Mouse (Mus musculus) MEL (cell line): ENCODE results near the gene Alg9. TPM values are rescaled to one million over a fixed set of nuclear protein-coding genes. Genes with fewer than 3 reads are reported as not detected.

ENCODE experiments used
- DNase-seq: peaks from one replicate; pipeline ENCODE4 v3.0.0; 2011; ENCODE audit warnings: low read depth, low spot score
- H3K27ac ChIP-seq: 2 replicates; pipeline ENCODE4 v1.5.1; 2012; ENCODE audit warnings: low read depth, mild to moderate bottlenecking, control low read depth, low read length, moderate library complexity; ENCODE audit not compliant: control insufficient read depth
- H3K27me3 ChIP-seq, 2 experiments: fragments of 150-350 bp in 1 of 2; sonication (generic) in 1 of 2; 2 replicates each; pipeline ENCODE4 v1.6.1; 2012; ENCODE audit warnings: low read length in 2 of 2, mild to moderate bottlenecking in 2 of 2, improper control_type of control experiment in 1 of 2, moderate library complexity in 1 of 2; ENCODE audit not compliant: insufficient read depth in 2 of 2, control insufficient read depth in 1 of 2
- H3K36me3 ChIP-seq, 2 experiments: 2 replicates each; pipeline ENCODE4 v1.6.1; 2012 to 2014; ENCODE audit warnings: low read length in 2 of 2, improper control_type of control experiment in 1 of 2, inconsistent platforms in 1 of 2, mild to moderate bottlenecking in 1 of 2; ENCODE audit not compliant: insufficient read depth in 2 of 2, control insufficient read depth in 1 of 2
- H3K4me1 ChIP-seq, 2 experiments: fragments of 150-350 bp in 1 of 2; sonication (generic) in 1 of 2; 2 replicates each; pipeline ENCODE4 v1.6.1; 2012; ENCODE audit warnings: low read length in 2 of 2, improper control_type of control experiment in 1 of 2, mild to moderate bottlenecking in 1 of 2; ENCODE audit not compliant: insufficient read depth in 2 of 2, control insufficient read depth in 1 of 2
- H3K4me3 ChIP-seq, 2 experiments: fragments of 150-350 bp in 1 of 2; sonication (generic) in 1 of 2; 2 replicates each; pipeline ENCODE4 v1.5.1; 2012; ENCODE audit warnings: low read depth in 2 of 2, low read length in 2 of 2, mild to moderate bottlenecking in 2 of 2, moderate library complexity in 2 of 2, control low read depth in 1 of 2, improper control_type of control experiment in 1 of 2; ENCODE audit not compliant: control insufficient read depth in 1 of 2, insufficient read depth in 1 of 2
- H3K79me2 ChIP-seq: 2 replicates; pipeline ENCODE4 v1.6.1; 2012; ENCODE audit warnings: mild to moderate bottlenecking, low read length, moderate library complexity; ENCODE audit not compliant: control insufficient read depth, poor library complexity, insufficient read depth
- H3K9ac ChIP-seq: 2 replicates; pipeline ENCODE4 v1.6.1; 2012; ENCODE audit warnings: low read depth, mild to moderate bottlenecking, control low read depth, low read length, moderate library complexity; ENCODE audit not compliant: control insufficient read depth, poor library complexity, severe bottlenecking
- H3K9me3 ChIP-seq: fragments of 150-350 bp; sonication (generic); replicated peaks from 2 replicates; pipeline ENCODE4 v1.6.1; 2012; ENCODE audit warnings: mild to moderate bottlenecking, low read length, improper control_type of control experiment, moderate library complexity; ENCODE audit not compliant: insufficient read depth
- BHLHE40 ChIP-seq: IDR thresholded peaks from 2 replicates; pipeline ENCODE4 v1.6.1; 2012; ENCODE audit warnings: low read depth, mild to moderate bottlenecking, inconsistent platforms, low read length, improper control_type of control experiment, borderline replicate concordance
- CHD1 ChIP-seq: IDR thresholded peaks from 2 replicates; pipeline ENCODE4 v1.6.1; 2012; ENCODE audit warnings: low read depth, mild to moderate bottlenecking, inconsistent platforms, low read length, improper control_type of control experiment
- CHD2 ChIP-seq: IDR thresholded peaks from 2 replicates; pipeline ENCODE4 v1.6.1; 2011; ENCODE audit warnings: low read length, improper control_type of control experiment
- CTCF ChIP-seq, 3 experiments: IDR thresholded peaks in 2 of 3; conservative IDR thresholded peaks in 1 of 3; 2 replicates each; pipeline ENCODE4 v1.5.1; 2011 to 2012; ENCODE audit warnings: low read length in 3 of 3, low read depth in 2 of 3, mild to moderate bottlenecking in 2 of 3, improper control_type of control experiment in 1 of 3, inconsistent platforms in 1 of 3, mixed read lengths in 1 of 3, moderate library complexity in 1 of 3; ENCODE audit not compliant: control insufficient read depth in 1 of 3, insufficient read depth in 1 of 3, poor library complexity in 1 of 3, severe bottlenecking in 1 of 3
- E2F4 ChIP-seq: IDR thresholded peaks from 2 replicates; pipeline ENCODE4 v1.6.1; 2011; ENCODE audit warnings: low read depth, low read length, improper control_type of control experiment, borderline replicate concordance
- ELF1 ChIP-seq: IDR thresholded peaks from 2 replicates; pipeline ENCODE4 v1.6.1; 2014; ENCODE audit warnings: low read depth, mild to moderate bottlenecking, inconsistent platforms, low read length, improper control_type of control experiment, moderate library complexity
- GABPA ChIP-seq: IDR thresholded peaks from 2 replicates; pipeline ENCODE4 v1.6.1; 2012; ENCODE audit warnings: low read depth, mild to moderate bottlenecking, inconsistent platforms, low read length, improper control_type of control experiment, moderate library complexity
- GATA1 ChIP-seq: IDR thresholded peaks from 2 replicates; pipeline ENCODE4 v1.6.1; 2011; ENCODE audit warnings: low read depth, low read length, improper control_type of control experiment
- HCFC1 ChIP-seq: IDR thresholded peaks from 2 replicates; pipeline ENCODE4 v1.6.1; 2012; ENCODE audit warnings: low read depth, mild to moderate bottlenecking, inconsistent platforms, low read length, improper control_type of control experiment, moderate library complexity
- JUND ChIP-seq: IDR thresholded peaks from 2 replicates; pipeline ENCODE4 v1.6.1; 2011; ENCODE audit warnings: low read depth, mild to moderate bottlenecking, improper control_type of control experiment, low read length
- MAX ChIP-seq: IDR thresholded peaks from 2 replicates; pipeline ENCODE4 v1.6.1; 2011; ENCODE audit warnings: low read length, improper control_type of control experiment
- MAZ ChIP-seq: IDR thresholded peaks from 2 replicates; pipeline ENCODE4 v1.6.1; 2012; ENCODE audit warnings: low read depth, mild to moderate bottlenecking, inconsistent platforms, low read length, improper control_type of control experiment
- MXI1 ChIP-seq: IDR thresholded peaks from 2 replicates; pipeline ENCODE4 v1.6.1; 2011; ENCODE audit warnings: mild to moderate bottlenecking, low read depth, low read length, improper control_type of control experiment
- MYB ChIP-seq: IDR thresholded peaks from 2 replicates; pipeline ENCODE4 v1.6.1; 2011; ENCODE audit warnings: mild to moderate bottlenecking, low read depth, low read length, improper control_type of control experiment
- MYC ChIP-seq: IDR thresholded peaks from 2 replicates; pipeline ENCODE4 v1.6.1; 2011; ENCODE audit warnings: low read depth, mild to moderate bottlenecking, low read length, improper control_type of control experiment, moderate library complexity
- POLR2A ChIP-seq, 2 experiments: IDR thresholded peaks; 2 replicates each; pipeline ENCODE4 v1.6.1; 2011 to 2012; ENCODE audit warnings: low read length in 2 of 2, mild to moderate bottlenecking in 2 of 2, control low read depth in 1 of 2, improper control_type of control experiment in 1 of 2, low read depth in 1 of 2, moderate library complexity in 1 of 2; ENCODE audit not compliant: control insufficient read depth in 1 of 2, insufficient read depth in 1 of 2, poor library complexity in 1 of 2
- POLR2AphosphoS2 ChIP-seq: IDR thresholded peaks from 2 replicates; pipeline ENCODE4 v1.6.1; 2011; ENCODE audit warnings: low read length, improper control_type of control experiment
- RAD21 ChIP-seq: IDR thresholded peaks from 2 replicates; pipeline ENCODE4 v1.6.1; 2011; ENCODE audit warnings: mild to moderate bottlenecking, low read depth, low read length, improper control_type of control experiment
- RCOR1 ChIP-seq: IDR thresholded peaks from 2 replicates; pipeline ENCODE4 v1.6.1; 2012; ENCODE audit warnings: low read depth, mild to moderate bottlenecking, inconsistent platforms, low read length, improper control_type of control experiment
- SIN3A ChIP-seq: IDR thresholded peaks from 2 replicates; pipeline ENCODE4 v1.6.1; 2012; ENCODE audit warnings: low read length, improper control_type of control experiment, inconsistent platforms
- SMC3 ChIP-seq: IDR thresholded peaks from 2 replicates; pipeline ENCODE4 v1.6.1; 2011; ENCODE audit warnings: low read depth, low read length, improper control_type of control experiment
- TAL1 ChIP-seq: IDR thresholded peaks from 2 replicates; pipeline ENCODE4 v1.6.1; 2012; ENCODE audit warnings: mild to moderate bottlenecking, inconsistent platforms, low read length, moderate library complexity, mixed read lengths
- UBTF ChIP-seq: IDR thresholded peaks from 2 replicates; pipeline ENCODE4 v1.6.1; 2012; ENCODE audit warnings: low read depth, mild to moderate bottlenecking, inconsistent platforms, low read length, improper control_type of control experiment, moderate library complexity, borderline replicate concordance; ENCODE audit not compliant: insufficient read depth
- ZC3H11A ChIP-seq: IDR thresholded peaks from 2 replicates; pipeline ENCODE4 v1.6.1; 2012; ENCODE audit warnings: low read depth, mild to moderate bottlenecking, inconsistent platforms, low read length, improper control_type of control experiment
- ZKSCAN1 ChIP-seq: IDR thresholded peaks from 2 replicates; pipeline ENCODE4 v1.6.1; 2012; ENCODE audit warnings: low read depth, mild to moderate bottlenecking, inconsistent platforms, low read length, improper control_type of control experiment, moderate library complexity
- ZMIZ1 ChIP-seq: IDR thresholded peaks from 2 replicates; pipeline ENCODE4 v1.6.1; 2012; ENCODE audit warnings: low read depth, mild to moderate bottlenecking, inconsistent platforms, low read length, improper control_type of control experiment, moderate library complexity
- polyA plus RNA-seq, 2 experiments: library from polyadenylated mRNA; stranded (reverse) in 1 of 2; unstranded in 1 of 2; fragments of >175 nt in 1 of 2; fragments of >200 nt in 1 of 2; gene quantifications; 2 replicates each; pipeline versions ENCODE4 v1.2.1 to v1.2.4; 2012; ENCODE audit warnings: low replicate concordance in 2 of 2, low read depth in 1 of 2; ENCODE audit not compliant: insufficient read length in 2 of 2, insufficient read depth in 1 of 2, missing spikeins in 1 of 2
- total RNA-seq: library from RNA; depleted of rRNA; stranded (reverse); fragments of 300-350 nt; gene quantifications from 2 replicates; pipeline ENCODE4 v1.2.3, GENCODE M21; 2012

The Alg9 gene
- total and polyA plus RNA-seq, 3 experiments: 23.3 to 46.7 TPM; not detected in 1

DNA sequence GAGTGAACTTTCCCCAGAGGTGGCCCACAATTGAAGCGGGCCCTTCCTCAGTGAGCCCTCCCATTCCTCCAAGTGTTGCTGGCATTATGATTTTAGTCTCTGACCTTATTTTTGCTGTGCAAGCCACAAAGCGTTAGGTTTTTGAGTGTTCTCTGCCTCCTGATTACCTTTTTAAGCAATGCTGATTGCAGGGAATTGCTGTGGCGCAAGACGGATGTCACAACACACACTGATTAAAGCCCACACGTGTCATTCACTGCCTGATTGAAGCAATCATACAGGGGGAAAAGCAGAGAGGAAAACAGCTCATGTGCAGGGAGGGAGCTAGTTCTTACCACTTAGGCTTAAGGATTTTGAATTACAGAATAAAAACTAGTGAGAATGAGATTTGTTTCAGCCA, 23.5 kb downstream of the Alg9 start:
- TF ChIP-seq POLR2A (IDR thresholded peaks at IDR 0.05; ENCODE audit: control insufficient read depth in 1 of 2, insufficient read depth in 1 of 2, low read depth in 1 of 2, low read length in 2 of 2, poor library complexity in 1 of 2): no peak
- TF ChIP-seq CHD2: no peak
- no peak for TF ChIP-seq MAZ
- no peak for TF ChIP-seq RAD21
- TF ChIP-seq GATA1: no peak
- no peak for TF ChIP-seq MXI1
- TF ChIP-seq ZC3H11A: no peak
- no peak for TF ChIP-seq MAX
- no peak for TF ChIP-seq ZMIZ1
- no peak for TF ChIP-seq CTCF (IDR thresholded peaks at IDR 0.05 in 2 of 3, conservative IDR thresholded peaks at IDR 0.05 in 1 of 3; ENCODE audit: control insufficient read depth in 1 of 3, insufficient read depth in 1 of 3, low read depth in 2 of 3, low read length in 3 of 3, poor library complexity in 1 of 3, severe bottlenecking in 1 of 3)
- no peak for TF ChIP-seq BHLHE40
- TF ChIP-seq RCOR1: no peak
- no peak for TF ChIP-seq MYB
- TF ChIP-seq E2F4: no peak
- TF ChIP-seq POLR2AphosphoS2: no peak
- no peak for TF ChIP-seq GABPA
- no peak for TF ChIP-seq SMC3
- no peak for TF ChIP-seq CHD1
- TF ChIP-seq SIN3A: no peak
- TF ChIP-seq, all 39 proteins: peak for 0
- no peaks in the 10 kb centered on the region for H3K79me2 ChIP-seq
- no peak for DNase-seq
- no peak overlapping the region for H3K27ac ChIP-seq
- H3K4me3 ChIP-seq: no peak overlapping the region
- no peaks in the 10 kb centered on the region for H3K4me1 ChIP-seq
- no peak overlapping the region for H3K9ac ChIP-seq
- H3K27me3 ChIP-seq: no peaks in the 10 kb centered on the region
- no peaks in the 10 kb centered on the region for H3K9me3 ChIP-seq
- peaks cover 0 to 6% of the 10 kb centered on the region in 2 experiments; a peak in 2 of 4 replicates for H3K36me3 ChIP-seq

DNA sequence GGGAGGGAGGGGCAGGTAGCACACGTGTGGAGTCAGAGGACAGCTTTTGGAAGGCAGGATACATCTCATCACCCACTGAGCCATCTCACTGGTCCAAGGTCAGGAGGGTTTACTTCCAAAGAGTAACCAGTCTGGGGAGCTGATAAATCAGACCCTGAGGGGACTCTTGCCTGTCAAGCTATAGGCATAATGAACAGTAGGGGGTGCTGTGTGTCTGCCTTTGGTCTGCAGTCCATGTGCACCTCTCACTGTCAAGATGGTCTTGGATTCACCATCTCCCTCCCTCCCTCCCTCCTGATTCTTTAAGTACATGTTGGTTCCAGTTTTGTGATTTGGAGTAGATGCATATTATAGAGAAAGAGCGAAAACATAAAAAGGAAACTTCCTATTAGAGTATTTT, 26.2 kb downstream of the Alg9 start:
- no peaks in the 10 kb centered on the region for H3K79me2 ChIP-seq
- no peak overlapping the region for H3K9ac ChIP-seq
- TF ChIP-seq MAZ (no peak), MXI1 (no peak), ELF1 (no peak), ZC3H11A (peak; percentile 35), SMC3 (peak; percentile 62), HCFC1 (no peak), MYC (0 out of 2 replicates have a peak, but pooled peaks have one; percentile 56), TAL1 (no peak), ZMIZ1 (no peak), UBTF (no peak), POLR2AphosphoS2 (no peak), CTCF (IDR thresholded peaks at IDR 0.05 in 2 of 3, conservative IDR thresholded peaks at IDR 0.05 in 1 of 3; ENCODE audit: control insufficient read depth in 1 of 3, insufficient read depth in 1 of 3, low read depth in 2 of 3, low read length in 3 of 3, poor library complexity in 1 of 3, severe bottlenecking in 1 of 3) (peak; percentile 68 to 74 (median 69)), RAD21 (peak; percentile 66), ZKSCAN1 (no peak), JUND (no peak)
- TF ChIP-seq, all 39 proteins: peak for 5
- Histone ChIP-seq H3K9me3 (no peaks in the 10 kb centered on the region), H3K4me1 (no peaks in the 10 kb centered on the region), H3K27ac (no peak overlapping the region), H3K4me3 (no peak overlapping the region), H3K36me3 (peaks cover 0 to 6% of the 10 kb centered on the region in 2 experiments; a peak in 2 of 4 replicates), H3K27me3 (no peaks in the 10 kb centered on the region)
- DNase-seq: peak; percentile 74
